Mouse (Mus musculus) CH12.LX (cell line): ENCODE measurements around the gene Nek6.

Source experiments
- JUND ChIP-seq: conservative IDR thresholded peaks from 2 replicates; pipeline ENCODE4 v1.6.1; 2011; ENCODE audit warnings: low read depth, low read length, improper control_type of control experiment
- KAT2A ChIP-seq: IDR thresholded peaks from 2 replicates; pipeline ENCODE4 v1.6.1; 2012; ENCODE audit warnings: low read length, improper control_type of control experiment, inconsistent platforms; ENCODE audit not compliant: insufficient replicate concordance
- POLR2A ChIP-seq: IDR thresholded peaks from 2 replicates; pipeline ENCODE4 v1.6.1; 2011; ENCODE audit warnings: low read depth, mild to moderate bottlenecking, improper control_type of control experiment, low read length
- UBTF ChIP-seq: IDR thresholded peaks from 2 replicates; pipeline ENCODE4 v1.6.1; 2012; ENCODE audit warnings: low read depth, mild to moderate bottlenecking, inconsistent platforms, low read length, improper control_type of control experiment, moderate library complexity
- ZKSCAN1 ChIP-seq: IDR thresholded peaks from 2 replicates; pipeline ENCODE4 v1.6.1; 2012; ENCODE audit warnings: low read depth, inconsistent platforms, low read length, improper control_type of control experiment, borderline replicate concordance

- TF ChIP-seq ZKSCAN1 (no peak), KAT2A (no peak), UBTF (no peak), JUND (no peak), POLR2A (no peak)
Observed at GRCm38 (mm10) chr2:38608831-38609309, 97.4 kb downstream of the Nek6 start.
